Mouse (Mus musculus) kidney, adult 2 months (tissue): ENCODE data around the gene Dbndd1.
"Not testable (repeated sequence)": the region's sequence is repeated elsewhere in the genome, so short reads cannot be mapped to it uniquely, and the experiment has no call there.

Experiments used
- CTCF ChIP-seq: fragments of 200-500 bp; conservative IDR thresholded peaks from 2 replicates; pipeline ENCODE4 v1.5.1; 2011; ENCODE audit warnings: low read depth, mild to moderate bottlenecking, control low read depth, low read length, moderate library complexity, mixed read lengths; ENCODE audit not compliant: insufficient read depth, insufficient read length
- POLR2A ChIP-seq: fragments of 200-500 bp; IDR thresholded peaks from one replicate; pipeline ENCODE4 v1.6.1; 2011; ENCODE audit warnings: low read depth, low read length, control low read depth

- TF ChIP-seq CTCF, POLR2A: not testable (repeated sequence)
Observed at GRCm38 (mm10) chr8:123520048-123520447, 4.8 kb upstream of the Dbndd1 start.
